Mouse (Mus musculus) 416B (cell line): ENCODE measurements at regions not wholly inside any gene's neighbourhood (a gene's known extent, or its start where the extent isn't known, plus 50 kb on each side); places are given as distances from the start of the nearest gene placed in this dataset.
"Not testable (repeated sequence)": the region's sequence is repeated elsewhere in the genome, so short reads cannot be mapped to it uniquely, and the experiment has no call there.

Experiments
- DNase-seq: peaks from one replicate; pipeline ENCODE4 v3.0.0; 2011; ENCODE audit warnings: low read depth

GRCm38 (mm10) chr6:67674717-67675116 lies 139.1 kb upstream of the Tacstd2 start:
- DNase-seq, result not testable (repeated sequence)

GRCm38 (mm10) chr6:67673316-67673715 lies 137.7 kb upstream of the Tacstd2 start:
- not testable (repeated sequence) for DNase-seq

GRCm38 (mm10) chr6:67668073-67668472 lies 132.5 kb upstream of the Tacstd2 start:
- not testable (repeated sequence) for DNase-seq

GRCm38 (mm10) chr6:67631617-67632016 lies 96.0 kb upstream of the Tacstd2 start:
- peak; percentile 28 for DNase-seq

GRCm38 (mm10) chr6:67610402-67610801 lies 74.8 kb upstream of the Tacstd2 start:
- DNase-seq, result no peak

GRCm38 (mm10) chr6:67609461-67609860 lies 73.9 kb upstream of the Tacstd2 start:
- not testable (repeated sequence) for DNase-seq
